Mouse (Mus musculus) forebrain, postnatal 0 days (tissue): ENCODE measurements around the gene Stxbp3. TPM values are rescaled to one million over a fixed set of nuclear protein-coding genes. Genes with fewer than 3 reads are reported as not detected.

ENCODE experiments used
- ATAC-seq: fragments of 200-750 bp; cut with Nextera tagmentation; 2 replicates; pipeline ENCODE4 v1.8.0; 2017; ENCODE audit warnings: mild to moderate bottlenecking, moderate library complexity
- DNase-seq: peaks from one replicate; pipeline ENCODE4 v3.0.0-alpha.2; 2015
- H3K27ac ChIP-seq: fragments of 300-500 bp; sonication (generic); 2 replicates; pipeline ENCODE4 v1.5.1; 2014; ENCODE audit warnings: low read depth, mild to moderate bottlenecking, antibody characterized with exemption, low read length, moderate library complexity, mixed read lengths
- H3K27me3 ChIP-seq: fragments of 300-500 bp; sonication (generic); 2 replicates; pipeline ENCODE4 v1.6.1; 2014; ENCODE audit warnings: mild to moderate bottlenecking, low read length, mixed read lengths; ENCODE audit not compliant: insufficient read depth
- H3K36me3 ChIP-seq: fragments of 300-500 bp; sonication (generic); 2 replicates; pipeline ENCODE4 v1.6.1; 2014; ENCODE audit warnings: mild to moderate bottlenecking, moderate library complexity; ENCODE audit not compliant: insufficient read depth
- H3K4me1 ChIP-seq: fragments of 300-500 bp; sonication (generic); 2 replicates; pipeline ENCODE4 v1.6.1; 2014; ENCODE audit warnings: antibody characterized with exemption; ENCODE audit not compliant: insufficient read depth
- H3K4me2 ChIP-seq: fragments of 300-500 bp; sonication (generic); 2 replicates; pipeline ENCODE4 v1.6.1; 2014; ENCODE audit warnings: low read depth, mild to moderate bottlenecking, moderate library complexity
- H3K4me3 ChIP-seq: fragments of 300-500 bp; sonication (generic); 2 replicates; pipeline ENCODE4 v1.5.1; 2014; ENCODE audit warnings: low read depth, low read length, mixed read lengths
- H3K9ac ChIP-seq: fragments of 300-500 bp; sonication (generic); 2 replicates; pipeline ENCODE4 v1.6.1; 2014; ENCODE audit warnings: mild to moderate bottlenecking
- H3K9me3 ChIP-seq: fragments of 300-500 bp; sonication (generic); 2 replicates; pipeline ENCODE4 v1.6.1; 2016; ENCODE audit warnings: low read length
- CTCF ChIP-seq: sonication (generic); IDR thresholded peaks from 2 replicates; pipeline ENCODE4 v1.5.1; 2016; ENCODE audit warnings: antibody characterized with exemption, control low read depth, low read depth
- WGBS: fragments of 180-500 bp; shearing (Covaris S2); extraction: QIAGEN DNeasy Blood & Tissue Kit; methylation state at CpG from one replicate; pipeline ENCODE4 v1.1.7; 2014; 5-methylcytosine and 5-hydroxymethylcytosine counted together
- polyA plus RNA-seq: library from polyadenylated mRNA; unstranded; fragments of >200 nt; fragmentation: Nextera tagmentation; extraction: Ambion mirVana; gene quantifications from 2 replicates; pipeline ENCODE4 v1.2.1, GENCODE M21; 2015
- total RNA-seq: library from RNA; depleted of rRNA; stranded (reverse); fragments of >200 nt; gene quantifications from 2 replicates; pipeline ENCODE4 v1.2.3, GENCODE M21; 2014

Gene Stxbp3
- total and polyA plus RNA-seq, 2 experiments from 2014 or later = 9.7 to 11.2 TPM

DNA sequence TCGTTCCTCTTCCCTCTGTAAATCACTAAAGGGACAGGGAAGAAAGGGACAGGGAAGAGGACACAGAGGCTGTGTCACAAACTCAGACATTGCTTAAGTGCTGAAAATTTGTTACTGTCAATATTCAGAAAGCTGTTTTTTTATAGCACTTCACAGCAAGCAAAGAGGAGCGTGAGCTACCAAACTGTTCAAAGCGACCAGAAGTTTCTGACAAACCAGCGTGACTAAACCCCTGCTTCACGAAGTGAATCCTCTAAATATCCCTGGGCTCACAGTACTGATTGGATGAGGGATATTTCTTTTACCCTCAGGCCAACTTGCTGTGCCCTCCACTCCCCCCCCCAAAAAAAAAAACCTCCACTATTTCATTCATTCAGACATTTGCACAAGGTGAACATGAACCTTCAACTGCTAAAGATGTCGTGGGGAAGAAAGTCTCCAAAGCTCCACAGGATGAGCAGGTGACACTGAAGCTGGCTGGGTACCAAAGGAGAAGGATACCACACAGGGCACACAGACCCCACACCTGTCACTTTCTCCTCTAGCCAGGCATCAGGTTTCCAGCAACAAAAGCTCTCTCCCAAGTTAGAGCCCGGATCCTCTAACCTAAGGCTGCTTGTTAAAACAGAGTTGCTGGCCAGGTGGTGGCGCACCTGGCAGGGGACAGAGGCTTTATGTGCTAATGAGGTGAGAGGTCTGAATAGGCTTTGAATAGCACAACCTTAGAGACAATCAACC, 16.2 kb upstream of the Stxbp3 start:
- TF ChIP-seq CTCF = peak; percentile 37
- H3K27ac ChIP-seq = no peak overlapping the region
- no peak overlapping the region for H3K9ac ChIP-seq
- no peaks in the 10 kb centered on the region for H3K27me3 ChIP-seq
- no peaks in the 10 kb centered on the region for H3K36me3 ChIP-seq
- no peaks in the 10 kb centered on the region; the same call in 1 of the 2 replicates for H3K4me1 ChIP-seq
- ATAC-seq (no peak), DNase-seq (no peak)
- H3K4me2 ChIP-seq = no peak overlapping the region
- no peak overlapping the region for H3K4me3 ChIP-seq
- H3K9me3 ChIP-seq = no peaks in the 10 kb centered on the region
- WGBS = 42% methylated on average over 8 of the region's 8 CpGs

DNA sequence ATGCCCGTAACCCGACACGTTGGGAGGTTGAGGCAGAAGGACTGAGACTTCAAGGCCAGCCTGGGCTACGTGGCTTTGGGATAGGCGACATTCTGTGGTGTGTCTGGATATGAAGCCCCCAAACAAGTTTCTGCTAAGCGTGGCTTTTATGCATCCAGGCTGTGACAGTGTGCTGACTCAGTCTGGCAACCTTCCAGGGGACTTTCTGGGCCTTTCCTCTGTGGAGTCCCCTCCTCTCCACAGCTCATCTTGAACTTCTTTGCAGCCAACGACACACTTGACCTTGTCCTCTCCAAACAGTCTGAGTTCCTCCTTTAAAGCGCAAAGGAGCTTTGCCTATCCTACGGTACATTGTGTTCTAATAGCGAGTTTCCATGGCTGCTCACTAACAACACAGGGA, 15.5 kb upstream of the Stxbp3 start:
- no peaks in the 10 kb centered on the region for H3K36me3 ChIP-seq
- H3K27me3 ChIP-seq = no peaks in the 10 kb centered on the region
- DNase-seq (peak; percentile 37), ATAC-seq (0 out of 2 replicates have a peak, but pooled peaks have one; percentile 7)
- no peak overlapping the region for H3K27ac ChIP-seq
- no peak overlapping the region for H3K4me3 ChIP-seq
- H3K4me1 ChIP-seq = no peaks in the 10 kb centered on the region; the same call in 1 of the 2 replicates
- 52% methylated on average over 10 of the region's 10 CpGs for WGBS
- no peak for TF ChIP-seq CTCF
- no peak overlapping the region for H3K4me2 ChIP-seq
- H3K9me3 ChIP-seq = no peaks in the 10 kb centered on the region
- H3K9ac ChIP-seq = no peak overlapping the region

DNA sequence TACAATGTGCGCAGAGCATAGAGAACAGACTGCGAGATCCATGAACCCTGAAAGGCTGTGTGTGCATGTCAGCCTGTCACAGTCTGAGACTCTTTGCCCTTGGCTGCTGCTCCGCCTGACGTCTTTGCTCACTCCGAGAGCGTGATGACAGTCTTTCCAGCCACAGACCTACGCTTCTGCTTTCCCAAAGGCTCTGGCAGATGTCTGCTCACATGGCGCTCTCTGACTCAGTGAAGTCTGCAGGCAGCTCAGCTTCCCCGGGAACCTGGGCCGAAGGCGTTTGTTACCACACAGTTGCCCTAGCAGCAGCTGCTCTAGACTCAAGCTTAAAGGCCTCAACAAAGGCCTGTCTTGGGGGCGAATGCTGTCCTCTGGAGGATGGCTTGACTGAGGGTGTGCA, 15.0 kb upstream of the Stxbp3 start:
- Histone ChIP-seq H3K4me3 (no peak overlapping the region), H3K9ac (no peak overlapping the region), H3K4me1 (no peaks in the 10 kb centered on the region; the same call in 1 of the 2 replicates), H3K4me2 (no peak overlapping the region), H3K9me3 (no peaks in the 10 kb centered on the region), H3K36me3 (no peaks in the 10 kb centered on the region), H3K27ac (no peak overlapping the region), H3K27me3 (no peaks in the 10 kb centered on the region)
- TF ChIP-seq CTCF = no peak
- DNase-seq (peak; percentile 72), ATAC-seq (peak; percentile 76)
- 37% methylated on average over 12 of the region's 12 CpGs for WGBS

DNA sequence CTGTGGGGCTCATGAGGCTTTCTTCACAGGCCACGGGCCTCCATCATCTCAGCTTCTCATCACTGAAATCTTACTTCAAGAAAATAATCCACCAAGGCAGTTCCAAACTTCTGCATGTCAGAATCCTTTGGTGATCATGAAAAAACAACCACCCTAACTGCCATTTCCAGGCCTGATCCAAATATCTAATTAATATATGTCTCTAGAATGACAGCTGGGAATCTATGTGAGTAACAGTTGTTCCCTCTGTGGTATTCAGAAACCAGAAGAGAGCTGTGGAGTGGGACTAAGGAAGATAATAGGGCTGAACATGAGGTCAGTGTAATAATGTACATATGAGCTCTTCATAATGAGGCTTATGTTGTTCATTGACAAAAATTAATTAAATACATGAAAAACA, 12.9 kb upstream of the Stxbp3 start:
- 79% methylated on average over 1 of the region's 1 CpGs for WGBS
- H3K36me3 ChIP-seq = no peaks in the 10 kb centered on the region
- no peak overlapping the region for H3K9ac ChIP-seq
- H3K27ac ChIP-seq = no peak overlapping the region
- H3K9me3 ChIP-seq = no peaks in the 10 kb centered on the region
- no peak for TF ChIP-seq CTCF
- H3K27me3 ChIP-seq = no peaks in the 10 kb centered on the region
- DNase-seq = no peak
- H3K4me1 ChIP-seq = no peaks in the 10 kb centered on the region; the same call in 1 of the 2 replicates
- H3K4me2 ChIP-seq = no peak overlapping the region
- H3K4me3 ChIP-seq = no peak overlapping the region
- no peak for ATAC-seq

DNA sequence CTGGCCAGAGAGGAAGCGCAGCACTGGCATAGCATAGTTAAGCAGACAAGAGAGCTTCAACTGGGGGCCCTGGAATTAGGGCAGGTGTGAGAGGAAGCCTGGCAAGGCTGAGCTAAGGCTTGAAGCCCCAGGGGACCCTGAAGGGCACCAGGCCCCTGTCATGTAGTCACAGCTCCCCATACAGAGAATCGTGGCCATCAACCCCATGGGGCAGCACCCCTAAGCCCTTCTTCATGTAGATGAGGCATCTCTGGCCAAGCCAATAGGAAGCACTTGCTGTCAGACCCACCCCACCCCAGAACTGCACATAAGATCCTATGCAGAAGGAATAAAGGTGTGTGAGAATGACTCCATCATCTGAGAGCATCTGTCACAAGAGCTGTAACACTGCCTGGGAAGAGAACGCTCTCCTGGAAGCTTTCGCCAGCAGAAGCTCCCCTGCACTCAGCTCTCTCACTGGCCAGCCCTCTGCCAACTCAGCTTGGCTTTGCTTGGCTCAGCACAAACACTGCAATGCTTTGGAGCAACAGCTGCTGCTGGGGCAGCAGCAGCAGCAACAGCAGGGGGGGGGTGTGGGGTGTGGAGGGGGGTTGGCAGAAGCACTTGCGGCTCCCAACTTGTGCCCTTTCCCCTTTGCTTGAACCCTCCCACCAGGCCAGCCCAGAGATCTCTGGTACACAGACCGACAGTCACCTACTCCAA, 11.8 kb upstream of the Stxbp3 start:
- ATAC-seq (no peak), DNase-seq (no peak)
- Histone ChIP-seq H3K27ac (no peak overlapping the region), H3K9ac (no peak overlapping the region), H3K4me1 (no peaks in the 10 kb centered on the region; the same call in 1 of the 2 replicates), H3K4me3 (no peak overlapping the region), H3K27me3 (no peaks in the 10 kb centered on the region), H3K4me2 (no peak overlapping the region), H3K36me3 (no peaks in the 10 kb centered on the region), H3K9me3 (no peaks in the 10 kb centered on the region)
- no peak for TF ChIP-seq CTCF
- 57% methylated on average over 6 of the region's 6 CpGs for WGBS

DNA sequence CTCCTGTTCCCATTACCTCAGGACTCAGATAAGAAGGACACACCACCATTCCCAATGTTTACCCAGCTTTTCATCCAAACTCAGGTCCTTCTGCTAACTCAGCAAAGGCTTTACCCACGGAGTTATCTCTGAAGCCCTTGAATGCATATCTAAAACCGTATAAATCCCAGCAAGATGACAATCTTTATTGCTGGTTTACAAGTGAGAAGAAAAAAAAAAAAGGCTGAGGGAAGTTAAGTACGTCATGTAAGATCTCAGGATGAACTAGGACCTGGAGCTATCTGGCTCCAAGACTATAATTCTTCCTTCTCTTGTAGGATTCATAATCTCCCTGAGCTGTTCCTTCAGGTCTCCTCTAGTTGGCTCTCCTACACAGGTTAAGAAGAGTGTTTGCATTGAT, 11.2 kb upstream of the Stxbp3 start:
- Histone ChIP-seq H3K4me3 (no peak overlapping the region), H3K9ac (no peak overlapping the region), H3K9me3 (no peaks in the 10 kb centered on the region), H3K4me1 (no peaks in the 10 kb centered on the region; the same call in 1 of the 2 replicates), H3K4me2 (no peak overlapping the region), H3K36me3 (no peaks in the 10 kb centered on the region), H3K27me3 (no peaks in the 10 kb centered on the region), H3K27ac (no peak overlapping the region)
- TF ChIP-seq CTCF = 0 out of 2 replicates have a peak, but pooled peaks have one; percentile 2
- no peak for DNase-seq
- no peak for ATAC-seq
- WGBS = 91% methylated on average over 3 of the region's 3 CpGs

DNA sequence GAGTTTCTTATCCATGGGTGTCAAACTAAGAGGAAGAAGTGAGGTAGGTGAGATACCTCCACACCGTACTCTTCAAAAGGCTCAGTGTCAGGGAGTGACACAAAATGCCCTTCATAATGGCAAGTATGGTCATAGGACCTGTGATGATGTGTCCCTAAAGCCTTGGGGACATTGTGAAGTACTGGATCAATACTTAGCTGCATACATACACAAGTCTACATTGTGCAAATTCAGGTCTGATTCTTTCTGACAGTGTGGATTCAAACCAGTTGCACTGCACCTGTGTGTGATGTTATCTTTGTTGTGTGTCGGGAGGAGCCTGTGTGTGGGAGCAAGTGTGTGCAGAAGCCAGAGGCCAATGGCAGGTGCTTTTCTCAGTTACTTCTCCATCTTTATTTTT, 10.7 kb upstream of the Stxbp3 start:
- Histone ChIP-seq H3K27me3 (no peaks in the 10 kb centered on the region), H3K4me1 (no peaks in the 10 kb centered on the region; the same call in 1 of the 2 replicates), H3K27ac (no peak overlapping the region), H3K36me3 (no peaks in the 10 kb centered on the region), H3K9ac (no peak overlapping the region), H3K4me2 (no peak overlapping the region), H3K4me3 (no peak overlapping the region), H3K9me3 (no peaks in the 10 kb centered on the region)
- TF ChIP-seq CTCF = no peak
- ATAC-seq = no peak
- WGBS = 85% methylated on average over 2 of the region's 2 CpGs
- DNase-seq = no peak
